Mouse (Mus musculus): ENCODE measurements around the gene Phf24. TPM values are rescaled to one million over a fixed set of nuclear protein-coding genes. Genes with fewer than 3 reads are reported as not detected.

Phf24 gene
- polyA plus RNA-seq, 1 experiment: 0.46 TPM

GRCm38 (mm10) chr4:42924095-42924710 lies 7.7 kb downstream of the Phf24 start:
- H3K4me3 ChIP-seq (ENCODE audit: low read depth, low read length): no peak overlapping the region
- H3K27ac ChIP-seq (ENCODE audit: insufficient read depth, low read depth, low read length): no peak overlapping the region
- no peaks in the 10 kb centered on the region for H3K4me1 ChIP-seq (ENCODE audit: control insufficient read depth, insufficient read depth, insufficient read length, low read length)
- no peaks in the 10 kb centered on the region for H3K27me3 ChIP-seq (ENCODE audit: control insufficient read depth, insufficient read depth, low read length)
- no peak for TF ChIP-seq POLR2A (IDR thresholded peaks at IDR 0.05; ENCODE audit: low read depth, low read length)
- TF ChIP-seq CTCF (IDR thresholded peaks at IDR 0.05; ENCODE audit: extremely low read depth, insufficient read length, insufficient replicate concordance, low read depth, low read length): no peak
- no peaks in the 10 kb centered on the region for H3K36me3 ChIP-seq (ENCODE audit: control insufficient read depth, insufficient read depth, low read length)
- 78% methylated on average over 13 of the region's 13 CpGs for WGBS

GRCm38 (mm10) chr4:42928209-42928608 lies 11.7 kb downstream of the Phf24 start:
- Histone ChIP-seq H3K27ac (ENCODE audit: insufficient read depth, low read depth, low read length) (no peak overlapping the region), H3K27me3 (ENCODE audit: control insufficient read depth, insufficient read depth, low read length) (no peaks in the 10 kb centered on the region), H3K4me3 (ENCODE audit: low read depth, low read length) (no peak overlapping the region), H3K4me1 (ENCODE audit: control insufficient read depth, insufficient read depth, insufficient read length, low read length) (no peaks in the 10 kb centered on the region), H3K36me3 (ENCODE audit: control insufficient read depth, insufficient read depth, low read length) (no peaks in the 10 kb centered on the region)
- 76% methylated on average over 5 of the region's 5 CpGs for WGBS
- no peak for TF ChIP-seq CTCF (IDR thresholded peaks at IDR 0.05; ENCODE audit: extremely low read depth, insufficient read length, insufficient replicate concordance, low read depth, low read length)
- no peak for TF ChIP-seq POLR2A (IDR thresholded peaks at IDR 0.05; ENCODE audit: low read depth, low read length)

- no peaks in the 10 kb centered on the region; the same call in 1 of the 2 replicates for H3K4me1 ChIP-seq (ENCODE audit: control insufficient read depth, insufficient read depth, insufficient read length, low read length)
- no peak for TF ChIP-seq POLR2A (IDR thresholded peaks at IDR 0.05; ENCODE audit: low read depth, low read length)
- TF ChIP-seq CTCF (IDR thresholded peaks at IDR 0.05; ENCODE audit: extremely low read depth, insufficient read length, insufficient replicate concordance, low read depth, low read length): no peak
- H3K27ac ChIP-seq (ENCODE audit: insufficient read depth, low read depth, low read length): no peak overlapping the region
- 87% methylated on average over 9 of the region's 9 CpGs for WGBS
- H3K36me3 ChIP-seq (ENCODE audit: control insufficient read depth, insufficient read depth, low read length): no peaks in the 10 kb centered on the region
- no peak overlapping the region for H3K4me3 ChIP-seq (ENCODE audit: low read depth, low read length)
- no peaks in the 10 kb centered on the region for H3K27me3 ChIP-seq (ENCODE audit: control insufficient read depth, insufficient read depth, low read length)
Measured at GRCm38 (mm10) chr4:42928952-42929351, 12.5 kb downstream of the Phf24 start.

- H3K27me3 ChIP-seq (ENCODE audit: control insufficient read depth, insufficient read depth, low read length): no peaks in the 10 kb centered on the region
- WGBS: 65% methylated on average over 8 of the region's 8 CpGs
- H3K4me1 ChIP-seq (ENCODE audit: control insufficient read depth, insufficient read depth, insufficient read length, low read length): no peaks in the 10 kb centered on the region; the same call in 1 of the 2 replicates
- no peak overlapping the region for H3K4me3 ChIP-seq (ENCODE audit: low read depth, low read length)
- H3K36me3 ChIP-seq (ENCODE audit: control insufficient read depth, insufficient read depth, low read length): no peaks in the 10 kb centered on the region
- TF ChIP-seq CTCF (IDR thresholded peaks at IDR 0.05; ENCODE audit: extremely low read depth, insufficient read length, insufficient replicate concordance, low read depth, low read length) (no peak), POLR2A (IDR thresholded peaks at IDR 0.05; ENCODE audit: low read depth, low read length) (no peak)
- no peak overlapping the region for H3K27ac ChIP-seq (ENCODE audit: insufficient read depth, low read depth, low read length)
Measured at GRCm38 (mm10) chr4:42932229-42932969, 15.9 kb downstream of the Phf24 start.

- no peaks in the 10 kb centered on the region; the same call in 1 of the 2 replicates for H3K4me1 ChIP-seq (ENCODE audit: control insufficient read depth, insufficient read depth, insufficient read length, low read length)
- TF ChIP-seq CTCF (IDR thresholded peaks at IDR 0.05; ENCODE audit: extremely low read depth, insufficient read length, insufficient replicate concordance, low read depth, low read length) (no peak), POLR2A (IDR thresholded peaks at IDR 0.05; ENCODE audit: low read depth, low read length) (no peak)
- H3K27me3 ChIP-seq (ENCODE audit: control insufficient read depth, insufficient read depth, low read length): no peaks in the 10 kb centered on the region
- peak overlapping the region; percentile 40 for H3K4me3 ChIP-seq (ENCODE audit: low read depth, low read length)
- no peak overlapping the region for H3K27ac ChIP-seq (ENCODE audit: insufficient read depth, low read depth, low read length)
- H3K36me3 ChIP-seq (ENCODE audit: control insufficient read depth, insufficient read depth, low read length): no peaks in the 10 kb centered on the region
- 4% methylated on average over 22 of the region's 22 CpGs for WGBS
Measured at GRCm38 (mm10) chr4:42933630-42934029, 17.2 kb downstream of the Phf24 start.

- Histone ChIP-seq H3K36me3 (ENCODE audit: control insufficient read depth, insufficient read depth, low read length) (no peaks in the 10 kb centered on the region), H3K27me3 (ENCODE audit: control insufficient read depth, insufficient read depth, low read length) (no peaks in the 10 kb centered on the region; the same call in 1 of the 2 replicates), H3K27ac (ENCODE audit: insufficient read depth, low read depth, low read length) (no peak overlapping the region), H3K4me1 (ENCODE audit: control insufficient read depth, insufficient read depth, insufficient read length, low read length) (no peaks in the 10 kb centered on the region), H3K4me3 (ENCODE audit: low read depth, low read length) (no peak overlapping the region)
- no peak for TF ChIP-seq CTCF (IDR thresholded peaks at IDR 0.05; ENCODE audit: extremely low read depth, insufficient read length, insufficient replicate concordance, low read depth, low read length)
- no peak for TF ChIP-seq POLR2A (IDR thresholded peaks at IDR 0.05; ENCODE audit: low read depth, low read length)
- WGBS: 79% methylated on average over 7 of the region's 7 CpGs
Measured at GRCm38 (mm10) chr4:42941396-42941795, 24.9 kb downstream of the Phf24 start.

- H3K27ac ChIP-seq (ENCODE audit: insufficient read depth, low read depth, low read length): no peak overlapping the region
- WGBS: 76% methylated on average over 5 of the region's 5 CpGs
- H3K36me3 ChIP-seq (ENCODE audit: control insufficient read depth, insufficient read depth, low read length): no peaks in the 10 kb centered on the region
- no peak for TF ChIP-seq CTCF (IDR thresholded peaks at IDR 0.05; ENCODE audit: extremely low read depth, insufficient read length, insufficient replicate concordance, low read depth, low read length)
- TF ChIP-seq POLR2A (IDR thresholded peaks at IDR 0.05; ENCODE audit: low read depth, low read length): no peak
- H3K4me1 ChIP-seq (ENCODE audit: control insufficient read depth, insufficient read depth, insufficient read length, low read length): no peaks in the 10 kb centered on the region
- no peak overlapping the region for H3K4me3 ChIP-seq (ENCODE audit: low read depth, low read length)
- H3K27me3 ChIP-seq (ENCODE audit: control insufficient read depth, insufficient read depth, low read length): no peaks in the 10 kb centered on the region; the same call in 1 of the 2 replicates
Measured at GRCm38 (mm10) chr4:42943341-42943740, 26.9 kb downstream of the Phf24 start.
